Comparison of ENCODE assay signal across 9 mouse cellular contexts in genomic region chr11:68750938-68751337, GRCm38 (mm10). TPM values are rescaled to one million over a fixed set of nuclear protein-coding genes. Genes with fewer than 3 reads are reported as not detected.
DNase-seq lines count a peak whose midpoint lies in the region; ATAC-seq and TF ChIP-seq lines count a peak whose summit lies in the region.
"Had no signal": no experiment of that assay in that cellular context is flagged by ENCODE, and none has a peak within 500 bp of the region (broad histone marks: within the 10 kb centered on the region; RNA-seq: fewer than 3 reads in every experiment).

No protein-coding gene starts in this region.

- no peaks in the 10 kb centered on the region for H3K4me1 ChIP-seq in thymus, adult 2 months (replicated peaks; ENCODE audit: control insufficient read depth, insufficient read depth, low read length)

- WGBS in thymus, adult 2 months = 62% methylated on average over 8 of the region's 8 CpGs

- no peak for ATAC-seq in cerebellum, adult (ENCODE audit: insufficient number of reproducible peaks, low FRiP score, low TSS enrichment)

- TF ChIP-seq POLR2A in thymus, adult 2 months (IDR thresholded peaks at IDR 0.05; ENCODE audit: control insufficient read depth, extremely low read depth, insufficient read depth, low read length, poor library complexity) = no peak

- DNase-seq in cerebellum, postnatal 10 days = peak; percentile 66 to 68
- peak; percentile 44 for DNase-seq in thymus, adult 2 months
- no peak for DNase-seq in thymus, adult 18-20 months
- DNase-seq in kidney, postnatal 25 days = peak; percentile 36 to 55
- DNase-seq in right cerebral cortex, postnatal 36 days (ENCODE audit: low spot score in 2 of 2) = peak; percentile 26 to 44
- no peak for DNase-seq in c-Kit-positive CD71-positive TER-119-positive erythroid progenitor cells, embryonic 14.5 days (ENCODE audit: low spot score)
- DNase-seq in natural killer cell, adult 2 months (ENCODE audit: low spot score in 2 of 2) = no peak

- peak; percentile 57; the same call in 1 of the 2 replicates for TF ChIP-seq CTCF in thymus, adult 2 months (IDR thresholded peaks at IDR 0.05; ENCODE audit: borderline replicate concordance, control insufficient read depth, extremely low read depth, insufficient read depth, low read length, poor library complexity)

- H3K27me3 ChIP-seq in thymus, adult 2 months (ENCODE audit: control insufficient read depth, insufficient read depth, low read length) = no peaks in the 10 kb centered on the region
- H3K27me3 ChIP-seq: hindbrain, embryonic 15.5 days had no signal

- H3K36me3 ChIP-seq in thymus, adult 2 months (ENCODE audit: control insufficient read depth, insufficient read depth, low read length) = no peaks in the 10 kb centered on the region

- H3K4me3 ChIP-seq in thymus, adult 2 months (ENCODE audit: control insufficient read depth, insufficient read depth, low read length) = no peak overlapping the region
- H3K4me3 ChIP-seq: hindbrain, embryonic 15.5 days had no signal

- no peak overlapping the region for H3K27ac ChIP-seq in thymus, adult 2 months (ENCODE audit: control insufficient read depth, insufficient read depth, low read length)
- H3K27ac ChIP-seq: hindbrain, embryonic 15.5 days had no signal

RNA-seq across cellular contexts. Expression of gene Myh10, which starts 59.6 kb away (rescaled TPM):
- 5.6 and 5.7 TPM in 2 replicates for polyA plus RNA-seq in thymus, adult 2 months (2012; rRNA removed)

Comparison
In these comparisons a context has a peak if more than half of its experiments do, and no peak if none do; other contexts are left out.
1. DNase-seq: peak in cerebellum, postnatal 10 days (2 of 2), thymus, adult 2 months (single experiment), kidney, postnatal 25 days (2 of 2) and right cerebral cortex, postnatal 36 days (2 of 2); none in thymus, adult 18-20 months (0 of 2), c-Kit-positive CD71-positive TER-119-positive erythroid progenitor cells, embryonic 14.5 days (single experiment) and natural killer cell, adult 2 months (0 of 2).